Mouse (Mus musculus) activated CD4-positive, CD25-positive, alpha-beta regulatory T cell, adult 4 months (primary cell): ENCODE measurements around the gene Gm136. TPM values are rescaled to one million over a fixed set of nuclear protein-coding genes. Genes with fewer than 3 reads are reported as not detected.
"Not testable (repeated sequence)": the region's sequence is repeated elsewhere in the genome, so short reads cannot be mapped to it uniquely, and the experiment has no call there.

ENCODE experiments used
- ATAC-seq: one replicate; pipeline ENCODE4 v1.8.0; 2017
- polyA plus RNA-seq, 2 experiments: library from polyadenylated mRNA; unstranded; fragments of 100-300 nt; shearing (Covaris generic); gene quantifications; one replicate each; pipeline ENCODE4 v1.2.1; 2017

The Gm136 gene
- polyA plus RNA-seq, result not detected

- no peak for ATAC-seq
Observed at GRCm38 (mm10) chr4:34756163-34756562, at the start of gene Gm136. Gene Gm136 (minus strand): TSS chr4:34756263.

- no peak for ATAC-seq
Observed at GRCm38 (mm10) chr4:34801166-34802034, 45.3 kb upstream of the Gm136 start.

GRCm38 (mm10) chr4:34798005-34798404 lies 41.9 kb upstream of the Gm136 start:
- ATAC-seq, result no peak

GRCm38 (mm10) chr4:34797294-34797983 lies 41.4 kb upstream of the Gm136 start:
- no peak for ATAC-seq

GRCm38 (mm10) chr4:34796294-34796693 lies 40.2 kb upstream of the Gm136 start:
- no peak for ATAC-seq

- no peak for ATAC-seq
Observed at GRCm38 (mm10) chr4:34786476-34786875, 30.4 kb upstream of the Gm136 start.

GRCm38 (mm10) chr4:34785646-34786045 lies 29.6 kb upstream of the Gm136 start:
- ATAC-seq, result no peak

GRCm38 (mm10) chr4:34784865-34785264 lies 28.8 kb upstream of the Gm136 start:
- no peak for ATAC-seq

- ATAC-seq, result no peak
Observed at GRCm38 (mm10) chr4:34782730-34783129, 26.7 kb upstream of the Gm136 start.

GRCm38 (mm10) chr4:34777677-34778527 lies 21.8 kb upstream of the Gm136 start, which contains the start of gene Smim8:
Gene Smim8 (minus strand): TSS chr4:34778423.
- peak; percentile 94 for ATAC-seq

GRCm38 (mm10) chr4:34771652-34772371 lies 15.7 kb upstream of the Gm136 start:
- ATAC-seq, result no peak

- no peak for ATAC-seq
Observed at GRCm38 (mm10) chr4:34749236-34749635, 6.8 kb downstream of the Gm136 start.

- no peak for ATAC-seq
Observed at GRCm38 (mm10) chr4:34734461-34734860, 21.6 kb downstream of the Gm136 start.

GRCm38 (mm10) chr4:34733415-34733814 lies 22.6 kb downstream of the Gm136 start:
- not testable (repeated sequence) for ATAC-seq

GRCm38 (mm10) chr4:34729851-34730341 lies 26.2 kb downstream of the Gm136 start, which contains the start of gene Cfap206:
Gene Cfap206 (minus strand): TSS chr4:34730206.
- no peak for ATAC-seq

- not testable (repeated sequence) for ATAC-seq
Observed at GRCm38 (mm10) chr4:34725710-34726109, 30.4 kb downstream of the Gm136 start.

- ATAC-seq, result no peak
Observed at GRCm38 (mm10) chr4:34724306-34724705, 31.8 kb downstream of the Gm136 start.

GRCm38 (mm10) chr4:34723186-34723585 lies 32.9 kb downstream of the Gm136 start:
- ATAC-seq, result no peak

GRCm38 (mm10) chr4:34720127-34720895 lies 35.8 kb downstream of the Gm136 start:
- no peak for ATAC-seq

GRCm38 (mm10) chr4:34719421-34719820 lies 36.6 kb downstream of the Gm136 start:
- no peak for ATAC-seq

GRCm38 (mm10) chr4:34715062-34715461 lies 41.0 kb downstream of the Gm136 start:
- no peak for ATAC-seq
